Mouse (Mus musculus) CH12.LX (cell line): ENCODE measurements around the gene Surf1. TPM values are rescaled to one million over a fixed set of nuclear protein-coding genes. Genes with fewer than 3 reads are reported as not detected.

ENCODE experiments used
- DNase-seq: peaks from one replicate; pipeline ENCODE4 v3.0.0-alpha.2; 2013; ENCODE audit errors: extremely low read depth
- H3K27ac ChIP-seq: 2 replicates; pipeline ENCODE4 v1.5.1; 2012; ENCODE audit warnings: low read depth, mild to moderate bottlenecking, control low read depth, moderate library complexity; ENCODE audit not compliant: insufficient read depth
- H3K27me3 ChIP-seq: replicated peaks from 2 replicates; pipeline ENCODE3; 2012; ENCODE audit warnings: inconsistent platforms
- H3K36me3 ChIP-seq, 2 experiments: replicated peaks in 1 of 2; 2 replicates each; pipeline versions ENCODE3 to v1.6.1; 2012; ENCODE audit warnings: inconsistent platforms in 1 of 2, low read length in 1 of 2, mild to moderate bottlenecking in 1 of 2, mixed read lengths in 1 of 2, moderate library complexity in 1 of 2; ENCODE audit not compliant: control insufficient read depth in 1 of 2, insufficient read depth in 1 of 2
- H3K4me1 ChIP-seq, 2 experiments: 2 replicates each; pipeline ENCODE4 v1.6.1; 2012; ENCODE audit warnings: inconsistent platforms in 1 of 2, moderate library complexity in 1 of 2; ENCODE audit not compliant: insufficient read depth in 2 of 2, control insufficient read depth in 1 of 2
- H3K4me2 ChIP-seq: 2 replicates; pipeline ENCODE4 v1.6.1; 2012; ENCODE audit warnings: low read depth, mild to moderate bottlenecking, control low read depth; ENCODE audit not compliant: poor library complexity, insufficient read depth, severe bottlenecking
- H3K4me3 ChIP-seq, 3 experiments: fragments of 150-350 bp in 1 of 3; sonication (generic) in 1 of 3; replicated peaks in 1 of 3; 2 replicates each; pipeline versions ENCODE3 to v1.5.1; 2011 to 2012; ENCODE audit warnings: low read depth in 2 of 3, low read length in 2 of 3, mild to moderate bottlenecking in 2 of 3, moderate library complexity in 2 of 3, control low read depth in 1 of 3, improper control_type of control experiment in 1 of 3, inconsistent platforms in 1 of 3, mixed read lengths in 1 of 3; ENCODE audit not compliant: poor library complexity in 1 of 3
- H3K79me2 ChIP-seq: replicated peaks from 2 replicates; pipeline ENCODE4 v1.6.1; 2012; ENCODE audit warnings: mild to moderate bottlenecking, moderate library complexity; ENCODE audit not compliant: control insufficient read depth, poor library complexity, insufficient read depth, severe bottlenecking; ENCODE audit errors: extremely low read depth
- H3K9ac ChIP-seq: 2 replicates; pipeline ENCODE4 v1.6.1; 2012; ENCODE audit warnings: low read depth, mild to moderate bottlenecking, control low read depth, moderate library complexity; ENCODE audit not compliant: insufficient read depth
- H3K9me3 ChIP-seq: replicated peaks from 2 replicates; pipeline ENCODE3; 2012; ENCODE audit warnings: low read length, inconsistent platforms, mixed read lengths
- CTCF ChIP-seq, 2 experiments: IDR thresholded peaks in 1 of 2; conservative IDR thresholded peaks in 1 of 2; 2 replicates each; pipeline ENCODE4 v1.5.1; 2011 to 2012; ENCODE audit warnings: low read depth in 2 of 2, low read length in 2 of 2, improper control_type of control experiment in 1 of 2, inconsistent platforms in 1 of 2, mild to moderate bottlenecking in 1 of 2, moderate library complexity in 1 of 2
- ELF1 ChIP-seq: IDR thresholded peaks from 2 replicates; pipeline ENCODE4 v1.6.1; 2014; ENCODE audit warnings: low read depth, mild to moderate bottlenecking, inconsistent platforms, low read length, improper control_type of control experiment
- ETS1 ChIP-seq: conservative IDR thresholded peaks from 2 replicates; pipeline ENCODE4 v1.6.1; 2012; ENCODE audit warnings: low read depth, mild to moderate bottlenecking, inconsistent platforms, low read length, improper control_type of control experiment, moderate library complexity
- HCFC1 ChIP-seq: IDR thresholded peaks from 2 replicates; pipeline ENCODE4 v1.6.1; 2012; ENCODE audit warnings: low read depth, mild to moderate bottlenecking, inconsistent platforms, low read length, improper control_type of control experiment
- KAT2A ChIP-seq: IDR thresholded peaks from 2 replicates; pipeline ENCODE4 v1.6.1; 2012; ENCODE audit warnings: low read length, improper control_type of control experiment, inconsistent platforms; ENCODE audit not compliant: insufficient replicate concordance
- MEF2A ChIP-seq: IDR thresholded peaks from 2 replicates; pipeline ENCODE4 v1.6.1; 2014; ENCODE audit warnings: low read depth, mild to moderate bottlenecking, inconsistent platforms, low read length, improper control_type of control experiment, borderline replicate concordance
- PAX5 ChIP-seq: IDR thresholded peaks from 2 replicates; pipeline ENCODE4 v1.6.1; 2012; ENCODE audit warnings: low read length, inconsistent platforms, mixed read lengths
- SIN3A ChIP-seq: IDR thresholded peaks from 2 replicates; pipeline ENCODE4 v1.6.1; 2012; ENCODE audit warnings: low read length, improper control_type of control experiment, inconsistent platforms
- SMC3 ChIP-seq: IDR thresholded peaks from 2 replicates; pipeline ENCODE4 v1.6.1; 2011; ENCODE audit warnings: low read depth, low read length, improper control_type of control experiment
- TBP ChIP-seq: conservative IDR thresholded peaks from 2 replicates; pipeline ENCODE4 v1.6.1; 2011; ENCODE audit warnings: low read depth, low read length, improper control_type of control experiment
- USF1 ChIP-seq: IDR thresholded peaks from 2 replicates; pipeline ENCODE4 v1.6.1; 2014; ENCODE audit warnings: low read depth, mild to moderate bottlenecking, inconsistent platforms, low read length, improper control_type of control experiment
- ZMIZ1 ChIP-seq: IDR thresholded peaks from 2 replicates; pipeline ENCODE4 v1.6.1; 2012; ENCODE audit warnings: low read depth, mild to moderate bottlenecking, inconsistent platforms, low read length, improper control_type of control experiment
- dilution Hi-C: fragments of 300-500 bp; cut with MboI; formaldehyde crosslinking; loops from 2 replicates; pipeline ENCODE4 v1.14.3; 2020; ENCODE audit warnings: low sequenced_read_pairs; ENCODE audit not compliant: extremely low pct_unique_long_range_greater_than_20kb, extremely low pct_ligation_motif_present
- in situ Hi-C: fragments of 300-500 bp; cut with MboI; formaldehyde crosslinking; loops from 3 replicates; pipeline ENCODE4 v1.14.3; 2019; ENCODE audit warnings: low sequenced_read_pairs, low pct_ligation_motif_present, low pct_unique_long_range_greater_than_20kb, mixed read lengths
- polyA plus RNA-seq: library from polyadenylated mRNA; unstranded; fragments of >175 nt; gene quantifications from 2 replicates; pipeline ENCODE4 v1.2.1, GENCODE M21; 2012; ENCODE audit warnings: low read depth; ENCODE audit not compliant: insufficient read length
- total RNA-seq, 2 experiments: library from RNA; depleted of rRNA; stranded (reverse); fragments of 300-350 nt in 1 of 2; fragments of >200 nt in 1 of 2; gene quantifications; 2 replicates each; pipeline ENCODE4 v1.2.3; 2012 to 2014

Surf1 gene
- total and polyA plus RNA-seq, 3 experiments: 43.4 to 83.9 (median 58.7) TPM

- TF ChIP-seq SIN3A (peak; percentile 83), HCFC1 (peak; percentile 94), KAT2A (peak; percentile 83; the same call in 1 of the 2 replicates), ELF1 (no peak; the same call in none of the 2 replicates), USF1 (no peak), CTCF (conservative IDR thresholded peaks at IDR 0.05 in 1 of 2, IDR thresholded peaks at IDR 0.05 in 1 of 2; ENCODE audit: low read depth in 2 of 2, low read length in 2 of 2) (no peak)
Measured at GRCm38 (mm10) chr2:26963923-26964723, 47.8 kb upstream of the Surf1 start, which contains the start of gene Rexo4 (continued).

GRCm38 (mm10) chr2:26960756-26961155 lies 44.4 kb upstream of the Surf1 start:
- dilution Hi-C loops: no loop called here
- TF ChIP-seq ZMIZ1: no peak
- TF ChIP-seq CTCF (conservative IDR thresholded peaks at IDR 0.05 in 1 of 2, IDR thresholded peaks at IDR 0.05 in 1 of 2; ENCODE audit: low read depth in 2 of 2, low read length in 2 of 2): peak in 1 of 2 experiments; percentile 43; a peak in 1 of 4 replicates
- TF ChIP-seq, all 38 proteins: peak for 1
- Histone ChIP-seq H3K9ac (no peak overlapping the region), H3K4me3 (no peak overlapping the region), H3K4me1 (peaks cover 4 to 28% of the 10 kb centered on the region in 2 experiments; a peak in 3 of 4 replicates), H3K27ac (no peak overlapping the region), H3K79me2 (peaks cover 23% of the 10 kb centered on the region), H3K36me3 (peaks cover 52 to 65% of the 10 kb centered on the region in 2 experiments), H3K4me2 (no peak overlapping the region), H3K27me3 (no peaks in the 10 kb centered on the region), H3K9me3 (no peaks in the 10 kb centered on the region)
- in situ Hi-C loops: no loop called here
- DNase-seq: no peak

- in situ Hi-C loops (no loop called here), dilution Hi-C loops (no loop called here)
- Histone ChIP-seq H3K4me2 (no peak overlapping the region), H3K9ac (no peak overlapping the region), H3K27me3 (no peaks in the 10 kb centered on the region), H3K9me3 (no peaks in the 10 kb centered on the region), H3K4me3 (no peak overlapping the region), H3K36me3 (peaks cover 82 to 90% of the 10 kb centered on the region in 2 experiments), H3K27ac (no peak overlapping the region), H3K4me1 (peaks cover 3 to 15% of the 10 kb centered on the region in 2 experiments; a peak in 3 of 4 replicates), H3K79me2 (peaks cover 8% of the 10 kb centered on the region)
- no peak for DNase-seq
- no peak for TF ChIP-seq MEF2A
- TF ChIP-seq TBP: no peak
- TF ChIP-seq USF1: no peak
- TF ChIP-seq CTCF (conservative IDR thresholded peaks at IDR 0.05 in 1 of 2, IDR thresholded peaks at IDR 0.05 in 1 of 2; ENCODE audit: low read depth in 2 of 2, low read length in 2 of 2): no peak
- TF ChIP-seq SMC3: no peak
- TF ChIP-seq ETS1: no peak
- no peak for TF ChIP-seq KAT2A
- TF ChIP-seq PAX5: no peak
Measured at GRCm38 (mm10) chr2:26957488-26957859, 41.1 kb upstream of the Surf1 start.
